Mouse (Mus musculus): Measurements from ENCODE around the gene Ccdc9b. TPM values are rescaled to one million over a fixed set of nuclear protein-coding genes. Genes with fewer than 3 reads are reported as not detected.

Gene Ccdc9b
- polyA plus RNA-seq, 1 experiment from 2014 or later, result 1.3 TPM

DNA sequence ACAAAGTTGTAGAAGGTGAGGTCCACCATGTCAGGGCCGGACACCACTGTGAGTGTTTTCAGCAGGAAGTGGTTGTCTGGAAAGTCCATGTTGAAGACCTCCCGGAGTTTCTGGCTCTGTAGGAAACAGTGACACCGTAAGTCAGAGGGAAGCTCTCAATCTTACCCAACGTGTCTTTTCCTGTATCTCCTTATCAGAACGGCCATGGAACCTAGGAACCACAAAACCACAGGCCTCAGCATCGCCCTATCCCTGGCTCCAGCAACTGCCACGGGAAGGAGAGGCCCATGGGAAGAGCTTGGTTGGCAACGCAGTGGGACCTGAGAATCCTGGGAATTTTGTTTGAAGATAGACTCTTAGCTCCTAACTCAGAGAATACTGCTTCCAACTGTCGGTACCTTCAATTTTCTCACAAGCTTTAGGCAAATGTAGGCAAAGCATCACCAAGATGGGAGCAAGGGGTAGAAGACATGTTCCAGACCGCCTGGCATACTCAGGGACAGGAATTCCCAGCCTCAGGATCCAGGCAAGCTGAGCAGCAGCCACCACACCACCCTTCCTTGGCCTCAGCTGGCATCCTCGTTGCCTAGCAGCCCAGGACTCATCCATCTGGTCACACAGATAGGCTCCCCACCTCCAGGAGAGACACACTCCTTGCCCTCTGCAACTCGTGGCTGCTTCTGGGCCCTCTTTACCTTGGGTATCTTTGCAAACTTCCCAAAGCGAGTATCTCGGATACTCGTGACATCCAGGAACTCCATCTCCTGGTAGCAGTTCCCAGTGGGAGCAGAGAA lies 38.6 kb downstream of the Ccdc9b start:
- Histone ChIP-seq H3K4me1 (peaks cover 8% of the 10 kb centered on the region), H3K4me2 (replicated peaks) (no peak overlapping the region), H3K9ac (no peak overlapping the region), H3K36me3 (no peaks in the 10 kb centered on the region), H3K4me3 (no peak overlapping the region), H3K27me3 (peaks cover 37% of the 10 kb centered on the region), H3K9me3 (replicated peaks) (no peaks in the 10 kb centered on the region), H3K27ac (no peak overlapping the region)
- 83% methylated on average over 15 of the region's 15 CpGs for WGBS
- ATAC-seq (ENCODE audit: low FRiP score), result no peak

DNA sequence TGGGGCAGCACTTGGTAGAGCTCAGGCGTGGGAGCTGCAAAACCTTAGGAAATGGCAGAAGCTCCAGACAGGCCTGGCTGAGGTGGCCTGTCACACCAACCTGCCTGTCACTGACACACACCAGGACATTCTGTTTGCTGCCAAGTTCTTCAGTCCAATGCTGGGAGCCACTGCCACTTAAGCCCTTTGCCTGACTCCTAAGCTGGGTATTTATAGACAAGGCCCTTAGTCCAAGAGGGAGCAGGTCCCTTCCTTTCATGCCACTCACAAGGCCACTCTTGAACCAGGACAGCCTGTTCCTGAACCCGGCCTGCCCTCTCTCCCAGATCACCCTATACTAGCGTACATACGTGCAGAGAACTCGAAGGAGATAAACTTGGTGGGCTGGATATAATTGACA lies 45.8 kb downstream of the Ccdc9b start:
- WGBS, result 81% methylated on average over 5 of the region's 5 CpGs

DNA sequence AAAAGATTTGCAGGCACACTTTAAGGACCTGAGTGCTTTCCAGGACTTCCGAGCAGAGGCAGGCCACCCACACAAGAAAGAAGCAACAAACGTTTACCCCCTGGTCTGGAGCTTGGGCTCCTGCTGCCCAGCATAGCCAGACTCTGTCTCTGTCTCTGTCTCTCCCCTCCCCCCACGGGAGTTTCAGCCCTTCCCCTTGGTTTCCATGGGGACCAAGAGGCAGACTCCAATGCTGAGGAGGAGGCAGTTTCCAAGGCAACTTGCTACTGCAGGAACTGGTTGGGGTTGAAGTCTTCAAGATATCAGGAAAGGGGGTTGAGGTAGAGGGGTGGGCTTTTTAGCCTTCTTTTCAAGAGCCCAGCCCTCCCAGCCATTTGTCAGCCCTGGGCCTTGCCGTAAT lies 48.2 kb downstream of the Ccdc9b start:
- H3K27me3 ChIP-seq, result peaks cover 49% of the 10 kb centered on the region
- H3K36me3 ChIP-seq, result no peaks in the 10 kb centered on the region
- ATAC-seq (ENCODE audit: low FRiP score), result peak; percentile 35; the same call in 1 of the 2 replicates
- H3K9ac ChIP-seq, result no peak overlapping the region
- no peak overlapping the region for H3K27ac ChIP-seq
- H3K4me2 ChIP-seq (replicated peaks), result no peak overlapping the region
- 22% methylated on average over 4 of the region's 4 CpGs for WGBS
- no peaks in the 10 kb centered on the region for H3K9me3 ChIP-seq (replicated peaks)
- no peak overlapping the region for H3K4me3 ChIP-seq
- H3K4me1 ChIP-seq, result peaks cover 20% of the 10 kb centered on the region

More for the DNA sequence above, 45.8 kb downstream of the Ccdc9b start:
- Histone ChIP-seq H3K9ac (no peak overlapping the region), H3K4me2 (replicated peaks) (no peak overlapping the region), H3K9me3 (replicated peaks) (no peaks in the 10 kb centered on the region), H3K27ac (no peak overlapping the region), H3K36me3 (no peaks in the 10 kb centered on the region), H3K4me1 (peaks cover 9% of the 10 kb centered on the region), H3K4me3 (no peak overlapping the region), H3K27me3 (peaks cover 25% of the 10 kb centered on the region)
- ATAC-seq (ENCODE audit: low FRiP score), result no peak

GRCm38 (mm10) chr2:118713631-118714030 lies 48.8 kb downstream of the Ccdc9b start:
- peaks cover 49% of the 10 kb centered on the region for H3K27me3 ChIP-seq
- no peak for ATAC-seq (ENCODE audit: low FRiP score)

DNA sequence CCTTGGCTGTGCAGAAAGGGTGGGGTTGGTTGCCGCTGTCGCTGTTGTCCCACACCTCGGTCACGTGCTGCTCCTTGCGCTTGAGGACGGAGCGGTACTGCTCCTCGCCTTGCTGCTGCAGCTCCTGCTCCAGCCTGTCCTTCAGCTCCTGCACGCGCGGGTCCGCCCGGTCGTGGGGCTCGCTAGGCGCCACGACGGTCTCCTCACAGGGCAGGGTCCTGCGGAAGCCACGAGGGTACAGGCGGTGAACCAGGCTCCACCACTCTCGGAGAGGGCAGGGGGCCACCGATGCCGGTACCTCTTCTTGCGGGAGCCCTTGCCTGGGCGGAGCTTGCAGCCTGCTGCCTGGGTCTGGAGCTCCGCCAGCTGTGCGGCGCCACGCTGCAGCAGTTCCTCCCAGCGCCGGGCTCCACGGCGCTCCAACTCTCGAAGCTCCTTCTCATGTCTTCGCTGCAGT lies 51.4 kb downstream of the Ccdc9b start:
- H3K4me3 ChIP-seq, result peak overlapping the region; percentile 42
- peaks cover 30% of the 10 kb centered on the region for H3K4me1 ChIP-seq
- peaks cover 75% of the 10 kb centered on the region for H3K27me3 ChIP-seq
- peak overlapping the region; percentile 56 for H3K9ac ChIP-seq
- no peaks in the 10 kb centered on the region for H3K9me3 ChIP-seq (replicated peaks)
- ATAC-seq (ENCODE audit: low FRiP score), result peak; percentile 67
- 1% methylated on average over 36 of the region's 36 CpGs for WGBS
- H3K4me2 ChIP-seq (replicated peaks), result peak overlapping the region; percentile 73
- no peaks in the 10 kb centered on the region for H3K36me3 ChIP-seq
- no peak overlapping the region for H3K27ac ChIP-seq

More at GRCm38 (mm10) chr2:118713631-118714030, 48.8 kb downstream of the Ccdc9b start:
- Histone ChIP-seq H3K4me2 (replicated peaks) (no peak overlapping the region), H3K4me1 (peaks cover 20% of the 10 kb centered on the region), H3K36me3 (no peaks in the 10 kb centered on the region), H3K9ac (no peak overlapping the region), H3K27ac (no peak overlapping the region), H3K9me3 (replicated peaks) (no peaks in the 10 kb centered on the region), H3K4me3 (no peak overlapping the region)
- WGBS, result 94% methylated on average over 6 of the region's 6 CpGs

DNA sequence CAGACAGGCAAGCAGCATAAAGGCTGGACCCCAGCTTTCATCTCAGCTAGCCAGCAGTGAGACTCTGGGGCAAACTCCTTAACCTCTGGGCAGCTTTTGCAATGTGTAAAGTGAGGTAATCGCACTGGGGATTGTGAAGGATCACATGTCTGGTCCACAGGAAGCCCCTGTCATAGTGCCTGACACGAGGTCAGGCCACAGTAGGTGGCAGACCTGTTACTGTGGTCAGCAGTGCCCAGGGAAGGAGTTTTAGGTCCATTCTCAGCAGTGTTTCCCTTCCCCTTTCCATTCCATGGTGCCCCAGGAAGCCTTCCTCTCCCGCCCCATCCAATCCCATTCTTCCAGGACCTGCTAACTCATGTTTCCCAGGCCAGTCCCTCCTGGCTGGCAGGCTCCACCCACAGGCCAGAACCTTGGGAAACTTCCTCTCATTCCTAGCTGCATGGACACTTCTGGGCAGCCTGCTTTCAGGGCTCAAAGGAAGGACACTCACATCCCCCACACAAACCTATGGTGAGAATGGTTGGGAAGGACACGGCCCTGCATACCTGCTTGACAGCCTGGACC lies 52.7 kb downstream of the Ccdc9b start:
- no peak for ATAC-seq (ENCODE audit: low FRiP score)
- 29% methylated on average over 4 of the region's 4 CpGs for WGBS
- H3K4me1 ChIP-seq, result peaks cover 28% of the 10 kb centered on the region

DNA sequence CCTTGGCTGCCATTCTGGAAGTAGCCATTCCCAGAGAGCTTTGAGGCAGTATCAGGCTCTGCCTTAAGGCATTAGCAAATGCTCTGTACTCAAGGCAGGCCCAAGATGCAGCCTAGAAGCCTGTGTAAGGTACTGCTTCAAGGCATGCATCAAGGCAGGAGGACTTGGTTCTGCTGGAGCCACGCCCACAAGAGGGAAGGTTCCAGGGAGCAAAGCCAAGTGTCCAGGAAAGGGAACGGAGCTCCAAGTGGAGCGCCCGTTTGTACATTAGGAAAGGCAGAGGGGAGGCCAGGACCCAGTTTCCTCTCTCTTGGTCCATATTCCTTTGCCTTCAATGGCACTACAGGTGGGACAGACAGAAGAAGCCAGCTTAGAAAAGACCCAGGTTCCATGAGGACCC lies 54.0 kb downstream of the Ccdc9b start:
- WGBS, result 77% methylated on average over 4 of the region's 4 CpGs
- no peak overlapping the region for H3K4me3 ChIP-seq
- peaks cover 100% of the 10 kb centered on the region for H3K27me3 ChIP-seq
- H3K4me2 ChIP-seq (replicated peaks), result no peak overlapping the region
- no peak for ATAC-seq (ENCODE audit: low FRiP score)
- peaks cover 32% of the 10 kb centered on the region for H3K4me1 ChIP-seq
- H3K9ac ChIP-seq, result no peak overlapping the region
- no peaks in the 10 kb centered on the region for H3K36me3 ChIP-seq
- no peak overlapping the region for H3K27ac ChIP-seq
- H3K9me3 ChIP-seq (replicated peaks), result no peaks in the 10 kb centered on the region

More for the DNA sequence above, 52.7 kb downstream of the Ccdc9b start:
- H3K27ac ChIP-seq, result no peak overlapping the region
- no peaks in the 10 kb centered on the region for H3K9me3 ChIP-seq (replicated peaks)
- H3K4me2 ChIP-seq (replicated peaks), result no peak overlapping the region
- H3K9ac ChIP-seq, result no peak overlapping the region
- no peak overlapping the region for H3K4me3 ChIP-seq
- no peaks in the 10 kb centered on the region for H3K36me3 ChIP-seq
- H3K27me3 ChIP-seq, result peaks cover 88% of the 10 kb centered on the region

DNA sequence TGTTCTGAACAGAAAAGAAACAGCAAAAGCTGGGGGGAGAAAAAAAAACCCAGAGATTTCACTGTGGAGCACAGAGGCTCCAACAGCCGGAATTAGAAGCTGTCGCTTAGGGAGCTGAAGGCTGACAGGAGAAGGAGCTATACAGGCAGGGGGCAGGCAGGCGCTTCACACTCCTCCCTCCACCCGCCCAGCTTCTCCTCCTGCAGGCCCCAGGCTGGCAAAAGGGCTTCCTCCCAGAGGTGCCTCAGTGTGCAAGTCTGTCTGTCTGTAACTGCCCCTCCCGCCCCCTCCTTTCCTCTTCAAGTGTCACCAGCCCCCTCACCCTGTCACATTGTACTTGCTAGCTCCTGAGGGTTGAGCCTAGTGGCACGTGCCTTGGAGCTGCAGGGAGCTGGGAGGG lies 56.0 kb downstream of the Ccdc9b start:
- Histone ChIP-seq H3K36me3 (no peaks in the 10 kb centered on the region), H3K4me1 (peaks cover 44% of the 10 kb centered on the region), H3K4me3 (no peak overlapping the region), H3K9me3 (replicated peaks) (no peaks in the 10 kb centered on the region), H3K9ac (no peak overlapping the region), H3K27ac (no peak overlapping the region), H3K27me3 (peaks cover 100% of the 10 kb centered on the region), H3K4me2 (replicated peaks) (no peak overlapping the region)
- ATAC-seq (ENCODE audit: low FRiP score), result no peak
- WGBS, result 5% methylated on average over 6 of the region's 6 CpGs

Other genes starting within 250 kb of the Ccdc9b start
- 5.4 and 6.2 TPM in 2 replicates for gene Bmf, start 213.0 kb downstream of the Ccdc9b start, polyA plus RNA-seq (2016; fragmentation: Nextera tagmentation; extraction: Ambion mirVana)
- 63.2 and 65.8 TPM in 2 replicates for gene Bub1b, start 164.4 kb downstream of the Ccdc9b start, polyA plus RNA-seq (2016; fragmentation: Nextera tagmentation; extraction: Ambion mirVana)
- 6.2 and 6.8 TPM in 2 replicates for gene Pak6, start 99.4 kb downstream of the Ccdc9b start, polyA plus RNA-seq (2016; fragmentation: Nextera tagmentation; extraction: Ambion mirVana)
- not detected in 2 replicates for gene Ankrd63, start 58.7 kb downstream of the Ccdc9b start, polyA plus RNA-seq (2016; fragmentation: Nextera tagmentation; extraction: Ambion mirVana)
- 0.44 and 0.59 TPM in 2 replicates for gene Plcb2, start 34.2 kb downstream of the Ccdc9b start, polyA plus RNA-seq (2016; fragmentation: Nextera tagmentation; extraction: Ambion mirVana)
- 24.2 and 25.1 TPM in 2 replicates for gene Inafm2, start 16.9 kb downstream of the Ccdc9b start, polyA plus RNA-seq (2016; fragmentation: Nextera tagmentation; extraction: Ambion mirVana)
- gene Phgr1, start 10.1 kb upstream of the Ccdc9b start, polyA plus RNA-seq (2016; fragmentation: Nextera tagmentation; extraction: Ambion mirVana), result not detected in 2 replicates
- gene Disp2, start 17.1 kb upstream of the Ccdc9b start, polyA plus RNA-seq (2016; fragmentation: Nextera tagmentation; extraction: Ambion mirVana), result 20.9 and 23.9 TPM in 2 replicates
- 88.9 and 100 TPM in 2 replicates for gene Knstrn, start 51.3 kb upstream of the Ccdc9b start, polyA plus RNA-seq (2016; fragmentation: Nextera tagmentation; extraction: Ambion mirVana)
- 53.8 and 56.8 TPM in 2 replicates for gene Ivd, start 99.3 kb upstream of the Ccdc9b start, polyA plus RNA-seq (2016; fragmentation: Nextera tagmentation; extraction: Ambion mirVana)
- gene Bahd1, start 137.7 kb upstream of the Ccdc9b start, polyA plus RNA-seq (2016; fragmentation: Nextera tagmentation; extraction: Ambion mirVana), result 6.7 and 6.8 TPM in 2 replicates
- gene Chst14, start 163.8 kb upstream of the Ccdc9b start, polyA plus RNA-seq (2016; fragmentation: Nextera tagmentation; extraction: Ambion mirVana), result 26.9 and 29.6 TPM in 2 replicates